Mouse (Mus musculus): ENCODE measurements around the gene Utp14a.

Utp14a gene

GRCm38 (mm10) chrX:48311727-48312126, 55.1 kb downstream of the Utp14a start:
- no peak for DNase-seq (ENCODE audit: low spot score in 2 of 2)

DNA sequence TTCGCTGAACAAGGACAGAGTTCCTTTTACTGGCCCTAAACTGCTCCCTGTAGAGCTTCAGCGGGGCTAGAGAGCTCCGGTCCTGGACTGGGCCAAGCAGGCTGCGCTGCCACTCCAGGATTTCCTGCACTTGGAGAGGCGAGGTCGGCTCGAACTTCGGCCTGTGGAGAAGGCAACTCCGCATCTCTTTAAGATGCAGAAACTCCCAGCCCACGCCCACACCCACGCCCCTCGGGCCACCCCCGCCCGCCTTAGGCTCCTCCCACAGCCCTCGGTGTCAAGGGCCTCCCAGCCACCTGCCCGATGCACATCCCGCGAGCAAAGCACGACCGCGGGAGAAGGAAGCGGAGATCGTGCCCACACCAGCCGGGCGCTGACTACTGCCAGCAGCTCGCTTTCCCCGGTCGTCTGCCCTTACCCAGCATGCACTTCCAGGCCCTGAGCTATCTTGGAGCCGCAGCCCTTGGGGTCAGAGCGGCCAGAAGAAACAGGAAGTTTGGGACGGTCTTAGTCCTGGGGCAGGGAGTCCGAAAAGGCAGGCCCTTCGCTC, 57.9 kb downstream of the Utp14a start:
- DNase-seq (ENCODE audit: low spot score in 2 of 2) = peak; percentile 78 to 79

DNA sequence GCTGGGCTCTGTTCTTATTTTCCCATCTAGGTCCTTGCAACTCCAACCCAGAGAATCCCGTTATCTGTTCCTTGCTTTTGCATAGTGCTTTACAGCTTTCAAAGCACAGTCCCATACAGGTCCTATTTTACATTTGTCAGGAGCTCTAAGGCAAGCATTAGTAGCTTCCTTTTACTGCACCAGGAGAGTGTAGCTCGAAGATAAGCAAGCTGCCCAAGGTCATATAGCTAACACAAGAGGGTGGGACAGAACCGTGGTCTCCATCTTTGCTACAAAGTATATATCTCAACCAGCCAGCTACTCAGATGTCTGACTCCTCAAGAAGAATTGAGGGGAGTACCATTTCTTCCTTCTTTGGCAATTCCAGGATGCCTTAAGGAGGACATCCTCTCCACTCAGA, 60.8 kb downstream of the Utp14a start:
- no peak for DNase-seq (ENCODE audit: low spot score in 2 of 2)

- peak in 1 of 2 experiments; percentile 23 for DNase-seq (ENCODE audit: low spot score in 2 of 2)
Observed at GRCm38 (mm10) chrX:48318194-48318593, 61.5 kb downstream of the Utp14a start.

Measured in urinary bladder, adult 18-20 months (tissue).